Mouse (Mus musculus): ENCODE results near the gene Ccdc162. TPM values are rescaled to one million over a fixed set of nuclear protein-coding genes. Genes with fewer than 3 reads are reported as not detected.
"Not testable (repeated sequence)": the region's sequence is repeated elsewhere in the genome, so short reads cannot be mapped to it uniquely, and the experiment has no call there.

The Ccdc162 gene
- polyA plus RNA-seq, 1 experiment = not detected

DNA sequence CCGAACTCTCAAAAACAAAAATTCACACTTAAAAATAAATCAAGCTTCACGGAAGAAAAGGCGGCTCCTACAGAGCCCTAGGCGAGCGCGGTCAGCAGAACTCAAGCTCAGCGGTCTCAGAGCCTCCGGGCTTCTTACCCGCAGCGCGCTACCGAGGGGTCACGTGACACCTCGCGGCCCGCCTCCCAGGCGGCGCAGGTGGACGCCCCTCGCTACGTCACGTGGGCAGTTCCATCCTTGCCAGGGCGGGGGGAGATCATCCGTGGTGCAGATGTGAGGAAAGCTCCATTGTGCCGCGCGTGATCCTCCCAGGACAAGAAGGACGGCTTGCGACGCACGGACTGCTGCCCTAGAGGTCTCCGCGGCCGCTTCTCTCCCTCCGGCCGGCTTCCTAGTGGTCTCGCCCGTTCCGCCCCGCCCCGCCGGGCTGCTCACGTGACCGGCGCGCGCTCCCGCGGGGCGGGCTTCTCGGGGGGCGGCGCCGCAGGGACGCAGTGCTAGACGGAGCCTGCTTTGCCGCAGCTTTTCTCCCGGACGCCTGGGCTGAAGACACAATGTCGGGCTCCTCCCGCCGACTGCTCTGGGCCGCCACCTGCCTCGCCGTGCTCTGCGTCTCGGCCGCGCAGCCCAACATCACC lies 197.3 kb downstream of the Ccdc162 start, which contains the start of gene Cd164:
Gene Cd164 (plus strand): TSS at position 434 of the 638 bp plus-strand sequence.
- no peak for TF ChIP-seq CTCF (IDR thresholded peaks at IDR 0.05; ENCODE audit: insufficient read depth, low read depth, low read length)
- peak; percentile 64 for TF ChIP-seq POLR2A (IDR thresholded peaks at IDR 0.05; ENCODE audit: insufficient read depth, low read depth, low read length)

GRCm38 (mm10) chr10:41518508-41518980 lies 197.9 kb downstream of the Ccdc162 start:
- Histone ChIP-seq H3K4me1 (ENCODE audit: control insufficient read depth, insufficient read depth, low read length) (0 out of 2 replicates have a peak, but pooled peaks cover 2% of the 10 kb centered on the region), H3K27ac (ENCODE audit: insufficient read depth, low read depth, low read length) (peak overlapping the region; percentile 87), H3K4me3 (ENCODE audit: insufficient read depth, low read depth, low read length) (peak overlapping the region; percentile 84)
- TF ChIP-seq POLR2A (IDR thresholded peaks at IDR 0.05; ENCODE audit: insufficient read depth, low read depth, low read length) (no peak), CTCF (IDR thresholded peaks at IDR 0.05; ENCODE audit: insufficient read depth, low read depth, low read length) (no peak; the same call in 1 of the 2 replicates)
- WGBS = under 1% methylated on average over 23 of the region's 23 CpGs

More for the DNA sequence above, 197.3 kb downstream of the Ccdc162 start, which contains the start of gene Cd164:
- Histone ChIP-seq H3K4me1 (ENCODE audit: control insufficient read depth, insufficient read depth, low read length) (0 out of 2 replicates have a peak, but pooled peaks cover 2% of the 10 kb centered on the region), H3K27ac (ENCODE audit: insufficient read depth, low read depth, low read length) (peak within 1 kb of the TSS; percentile 100), H3K4me3 (ENCODE audit: insufficient read depth, low read depth, low read length) (peak within 1 kb of the TSS; percentile 84)
- WGBS = under 1% methylated on average over 69 of the region's 69 CpGs

GRCm38 (mm10) chr10:41514921-41515320 lies 201.5 kb downstream of the Ccdc162 start:
- Histone ChIP-seq H3K4me1 (ENCODE audit: control insufficient read depth, insufficient read depth, low read length) (no peaks in the 10 kb centered on the region), H3K4me3 (ENCODE audit: insufficient read depth, low read depth, low read length) (no peak overlapping the region), H3K27ac (ENCODE audit: insufficient read depth, low read depth, low read length) (no peak overlapping the region)
- no peak for TF ChIP-seq POLR2A (IDR thresholded peaks at IDR 0.05; ENCODE audit: insufficient read depth, low read depth, low read length)
- no peak for TF ChIP-seq CTCF (IDR thresholded peaks at IDR 0.05; ENCODE audit: insufficient read depth, low read depth, low read length)

DNA sequence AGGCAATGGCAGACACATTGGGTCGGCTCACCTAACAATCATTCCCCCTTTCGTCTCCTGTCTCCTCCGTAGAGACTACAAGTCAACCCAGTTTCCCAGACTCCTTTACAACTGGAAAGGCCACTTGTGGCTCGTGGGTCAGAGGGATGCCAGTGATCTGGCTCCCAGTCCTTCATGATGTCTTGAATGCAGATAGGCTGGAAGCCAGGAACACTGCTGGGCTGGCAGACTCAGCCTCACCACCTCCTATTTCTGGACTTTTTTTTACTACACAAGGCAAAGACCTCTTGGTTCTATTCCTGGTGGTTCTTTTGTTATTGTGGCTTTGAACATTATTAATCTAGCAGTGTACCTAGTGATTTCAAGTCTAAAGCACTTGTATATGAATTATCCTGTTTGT lies 202.1 kb downstream of the Ccdc162 start:
- Histone ChIP-seq H3K4me1 (ENCODE audit: control insufficient read depth, insufficient read depth, low read length) (no peaks in the 10 kb centered on the region), H3K27ac (ENCODE audit: insufficient read depth, low read depth, low read length) (no peak overlapping the region), H3K4me3 (ENCODE audit: insufficient read depth, low read depth, low read length) (no peak overlapping the region)
- WGBS = 79% methylated on average over 4 of the region's 4 CpGs
- TF ChIP-seq POLR2A (IDR thresholded peaks at IDR 0.05; ENCODE audit: insufficient read depth, low read depth, low read length) (no peak), CTCF (IDR thresholded peaks at IDR 0.05; ENCODE audit: insufficient read depth, low read depth, low read length) (no peak)

GRCm38 (mm10) chr10:41509160-41509559 lies 207.3 kb downstream of the Ccdc162 start:
- 54% methylated on average over 2 of the region's 2 CpGs for WGBS
- Histone ChIP-seq H3K4me1 (ENCODE audit: control insufficient read depth, insufficient read depth, low read length) (no peaks in the 10 kb centered on the region), H3K4me3 (ENCODE audit: insufficient read depth, low read depth, low read length) (no peak overlapping the region), H3K27ac (ENCODE audit: insufficient read depth, low read depth, low read length) (no peak overlapping the region)
- TF ChIP-seq CTCF (IDR thresholded peaks at IDR 0.05; ENCODE audit: insufficient read depth, low read depth, low read length) (no peak), POLR2A (IDR thresholded peaks at IDR 0.05; ENCODE audit: insufficient read depth, low read depth, low read length) (no peak)

DNA sequence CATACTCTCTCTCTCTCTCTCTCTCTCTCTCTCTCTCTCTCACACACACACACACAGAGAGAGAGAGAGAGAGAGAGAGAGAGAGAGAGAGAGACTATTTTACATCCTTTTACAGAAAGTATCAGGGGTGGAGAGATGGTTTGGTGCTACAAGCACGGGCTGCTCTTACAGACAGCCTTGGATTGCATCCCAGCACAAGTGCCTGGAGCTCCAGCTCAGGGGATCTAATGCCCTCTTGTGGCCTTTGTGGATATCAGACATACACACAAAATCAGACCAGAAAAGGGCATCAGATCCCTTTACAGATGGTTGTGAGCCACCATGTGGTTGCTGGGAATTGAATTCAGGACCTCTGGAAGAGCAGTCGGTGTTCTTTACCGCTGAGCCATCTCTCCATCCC lies 211.0 kb downstream of the Ccdc162 start:
- not testable (repeated sequence) for H3K4me3 ChIP-seq (ENCODE audit: insufficient read depth, low read depth, low read length); H3K4me1 ChIP-seq (ENCODE audit: control insufficient read depth, insufficient read depth, low read length); H3K27ac ChIP-seq (ENCODE audit: insufficient read depth, low read depth, low read length)
- WGBS = 5% methylated on average over 3 of the region's 3 CpGs

- no peak overlapping the region for H3K4me3 ChIP-seq (ENCODE audit: insufficient read depth, low read depth, low read length)
- TF ChIP-seq POLR2A (IDR thresholded peaks at IDR 0.05; ENCODE audit: insufficient read depth, low read depth, low read length) (no peak), CTCF (IDR thresholded peaks at IDR 0.05; ENCODE audit: insufficient read depth, low read depth, low read length) (no peak)
- H3K4me1 ChIP-seq (ENCODE audit: control insufficient read depth, insufficient read depth, low read length) = no peaks in the 10 kb centered on the region
- 84% methylated on average over 1 of the region's 1 CpGs for WGBS
- H3K27ac ChIP-seq (ENCODE audit: insufficient read depth, low read depth, low read length) = no peak overlapping the region
Observed at GRCm38 (mm10) chr10:41504996-41505395, 211.4 kb downstream of the Ccdc162 start.

GRCm38 (mm10) chr10:41500941-41501340 lies 215.5 kb downstream of the Ccdc162 start:
- WGBS = 26% methylated on average over 4 of the region's 4 CpGs
- TF ChIP-seq POLR2A (IDR thresholded peaks at IDR 0.05; ENCODE audit: insufficient read depth, low read depth, low read length) = no peak
- TF ChIP-seq CTCF (IDR thresholded peaks at IDR 0.05; ENCODE audit: insufficient read depth, low read depth, low read length) = no peak
- Histone ChIP-seq H3K27ac (ENCODE audit: insufficient read depth, low read depth, low read length) (no peak overlapping the region), H3K4me3 (ENCODE audit: insufficient read depth, low read depth, low read length) (no peak overlapping the region), H3K4me1 (ENCODE audit: control insufficient read depth, insufficient read depth, low read length) (no peaks in the 10 kb centered on the region)

GRCm38 (mm10) chr10:41491111-41491510 lies 225.3 kb downstream of the Ccdc162 start:
- Histone ChIP-seq H3K4me1 (ENCODE audit: control insufficient read depth, insufficient read depth, low read length) (peaks cover 26% of the 10 kb centered on the region), H3K27ac (ENCODE audit: insufficient read depth, low read depth, low read length) (no peak overlapping the region), H3K4me3 (ENCODE audit: insufficient read depth, low read depth, low read length) (no peak overlapping the region)
- TF ChIP-seq CTCF (IDR thresholded peaks at IDR 0.05; ENCODE audit: insufficient read depth, low read depth, low read length) (no peak), POLR2A (IDR thresholded peaks at IDR 0.05; ENCODE audit: insufficient read depth, low read depth, low read length) (no peak)
- 21% methylated on average over 4 of the region's 4 CpGs for WGBS

Measured in olfactory bulb, adult 2 months (tissue).